Mouse (Mus musculus) activated CD4-positive, CD25-positive, alpha-beta regulatory T cell, adult 4 months (primary cell): ENCODE results near the gene Exoc4. TPM values are rescaled to one million over a fixed set of nuclear protein-coding genes. Genes with fewer than 3 reads are reported as not detected.

Experiments
- ATAC-seq: one replicate; pipeline ENCODE4 v1.8.0; 2017
- polyA plus RNA-seq, 2 experiments: library from polyadenylated mRNA; unstranded; fragments of 100-300 nt; shearing (Covaris generic); gene quantifications; one replicate each; pipeline ENCODE4 v1.2.1; 2017

Exoc4 gene
- polyA plus RNA-seq = 10 to 100 TPM; 48.1 to 58.9 TPM

DNA sequence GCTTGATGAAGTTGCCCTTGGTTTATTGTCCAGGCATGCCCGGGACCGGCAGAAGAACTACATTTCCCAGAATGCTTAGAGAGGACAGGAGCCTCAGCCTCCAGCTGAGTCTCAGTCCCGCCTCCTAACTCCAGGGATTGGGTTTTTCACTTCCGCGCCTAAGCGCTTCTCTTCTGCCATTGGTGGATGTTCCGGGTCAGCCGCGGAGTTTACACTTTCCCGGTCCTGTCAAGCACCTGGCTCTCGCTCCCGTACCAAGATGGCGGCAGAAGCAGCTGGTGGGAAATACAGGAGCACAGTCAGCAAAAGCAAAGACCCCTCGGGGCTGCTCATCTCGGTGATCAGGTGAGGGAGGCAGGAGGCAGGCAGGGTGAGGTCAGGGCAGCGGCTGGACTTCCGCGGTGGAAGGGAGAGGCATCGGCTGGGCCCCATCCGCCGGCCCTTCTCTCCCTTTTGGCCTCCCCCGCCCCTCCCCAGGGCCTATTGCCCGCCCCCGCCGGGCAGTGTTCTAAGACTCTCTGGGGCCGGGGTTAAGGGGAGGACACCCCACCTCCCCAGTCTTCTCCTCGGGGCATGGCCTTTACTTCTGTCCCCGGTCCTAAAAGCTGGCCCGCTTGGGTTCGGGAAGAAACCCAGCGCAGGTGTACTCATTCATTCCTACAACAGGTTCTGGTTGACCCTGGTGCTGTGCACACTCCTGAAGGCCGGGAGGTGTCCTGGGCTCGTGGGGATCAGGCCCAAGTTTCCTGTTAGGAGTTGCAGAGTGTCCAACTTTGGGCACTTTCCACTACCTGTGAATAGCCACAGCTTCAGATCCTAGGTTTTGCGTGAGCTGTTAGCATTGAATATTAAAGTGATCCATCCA is at the start of gene Exoc4:
Gene Exoc4, plus strand, starts transcription at position 192 of the 865 bp plus-strand sequence.
- ATAC-seq = peak; percentile 100

DNA sequence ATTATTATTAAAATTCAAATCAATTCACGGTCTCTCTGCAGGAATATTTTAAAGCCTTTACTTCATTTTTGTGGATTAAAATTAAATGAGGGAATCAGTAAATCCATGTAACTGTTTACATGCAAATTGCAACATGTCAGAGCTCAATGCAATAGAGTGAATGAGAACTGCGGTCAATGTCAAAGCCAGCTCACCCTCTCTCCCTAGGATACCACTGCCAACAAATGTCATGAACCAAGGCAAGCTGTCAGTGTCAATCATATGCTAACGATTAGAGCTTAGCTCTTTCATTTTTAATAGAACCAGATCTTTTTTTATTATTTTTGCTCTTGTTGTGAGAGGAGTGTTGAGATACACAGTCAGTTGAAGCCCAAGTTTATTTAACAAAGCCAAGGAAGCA is 30.1 kb upstream of the Exoc4 start:
- ATAC-seq = no peak

DNA sequence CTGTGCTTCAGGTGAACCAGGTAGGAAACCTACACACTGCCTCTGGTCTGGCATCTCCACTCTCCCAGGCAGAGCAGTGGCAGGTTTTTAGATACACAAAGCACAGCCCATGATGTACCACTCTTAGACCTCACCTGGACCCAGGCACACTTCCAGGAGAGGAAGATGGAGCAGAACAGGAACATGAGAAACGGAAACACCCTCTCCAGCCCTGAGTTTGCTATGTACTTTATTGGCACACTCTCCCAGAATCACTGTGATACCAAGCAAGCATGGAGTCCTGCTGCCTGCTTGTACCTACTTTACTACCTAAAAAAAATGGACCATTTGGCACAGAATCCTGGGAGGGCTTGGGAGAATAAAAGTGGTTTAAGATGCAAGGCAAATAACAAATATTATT is 22.2 kb upstream of the Exoc4 start:
- no peak for ATAC-seq

DNA sequence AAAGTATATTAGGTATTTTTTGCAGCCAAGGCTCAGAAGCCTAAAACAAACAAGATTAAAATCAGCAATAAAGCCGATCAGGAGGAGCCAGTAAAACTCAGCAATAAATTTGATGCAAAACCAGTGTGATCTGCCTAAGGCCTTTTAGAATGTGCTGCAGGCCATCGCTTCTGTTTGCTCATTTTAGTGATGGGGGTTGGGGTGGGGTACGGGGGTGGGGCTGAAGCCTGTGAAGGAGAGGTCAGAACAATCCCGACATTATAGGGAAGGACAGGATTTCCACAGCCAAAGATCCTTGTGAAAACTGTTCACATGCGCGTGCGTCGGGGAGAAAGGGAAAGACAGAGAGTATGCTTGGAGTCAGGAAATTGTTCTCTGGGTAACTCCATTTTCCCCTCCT is 21.5 kb upstream of the Exoc4 start:
- ATAC-seq = no peak

DNA sequence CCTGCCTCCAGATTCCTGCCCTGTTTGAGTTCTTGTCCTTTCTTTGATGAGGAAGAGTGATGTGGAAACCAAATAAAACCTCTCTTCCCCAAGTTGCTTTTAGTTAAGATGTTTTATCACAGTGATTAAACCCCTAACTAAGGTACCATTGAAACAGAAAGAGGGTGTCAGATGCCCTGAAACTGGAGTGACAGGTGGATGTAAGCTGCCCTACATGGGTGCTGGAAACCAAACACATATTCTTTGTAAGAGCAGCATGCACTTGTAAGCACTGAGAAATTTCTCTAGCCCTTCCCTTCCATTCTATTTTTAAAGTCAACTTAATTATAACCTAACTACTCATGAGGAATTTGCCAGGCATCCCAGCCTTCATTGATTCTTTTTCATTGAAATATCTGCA is 7.6 kb upstream of the Exoc4 start:
- no peak for ATAC-seq

DNA sequence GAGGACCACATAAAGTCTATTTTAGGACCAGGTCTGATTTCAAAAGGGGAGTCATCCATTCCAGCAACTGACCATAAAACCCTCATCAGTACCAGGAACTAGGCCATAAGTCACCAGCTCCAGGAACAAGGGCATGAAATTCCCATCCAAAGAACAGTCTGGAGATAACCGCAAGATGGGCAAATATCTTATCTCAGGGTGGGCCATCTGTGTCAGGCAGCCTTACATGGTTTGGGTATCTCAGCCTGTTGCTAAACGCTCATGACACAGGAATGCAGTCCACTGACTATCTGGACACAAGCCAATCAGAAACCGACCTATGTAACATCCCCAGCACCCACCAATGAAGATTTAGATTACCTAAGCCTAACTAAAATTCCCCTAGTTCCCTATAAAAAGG is 4.3 kb upstream of the Exoc4 start:
- no peak for ATAC-seq

DNA sequence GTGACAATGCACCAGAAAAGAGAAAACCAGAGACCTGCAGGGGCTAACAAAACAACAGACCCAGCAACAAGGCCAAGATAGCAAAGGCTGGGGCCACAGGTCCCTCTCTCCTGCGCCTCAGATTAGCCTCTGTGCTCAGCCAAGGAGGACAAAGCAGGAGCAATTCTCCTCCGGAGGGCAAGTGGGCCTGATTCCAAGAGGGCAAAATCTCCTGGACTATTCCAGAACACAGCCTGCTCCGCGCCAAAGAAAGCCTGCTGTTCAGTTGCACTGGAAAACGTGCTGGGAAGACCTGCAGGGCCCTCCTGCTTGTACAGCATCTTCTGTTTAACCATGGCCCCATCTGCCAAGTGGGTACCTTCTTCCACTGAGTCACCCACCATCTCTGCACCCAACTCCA is 1.7 kb upstream of the Exoc4 start:
- ATAC-seq = no peak

DNA sequence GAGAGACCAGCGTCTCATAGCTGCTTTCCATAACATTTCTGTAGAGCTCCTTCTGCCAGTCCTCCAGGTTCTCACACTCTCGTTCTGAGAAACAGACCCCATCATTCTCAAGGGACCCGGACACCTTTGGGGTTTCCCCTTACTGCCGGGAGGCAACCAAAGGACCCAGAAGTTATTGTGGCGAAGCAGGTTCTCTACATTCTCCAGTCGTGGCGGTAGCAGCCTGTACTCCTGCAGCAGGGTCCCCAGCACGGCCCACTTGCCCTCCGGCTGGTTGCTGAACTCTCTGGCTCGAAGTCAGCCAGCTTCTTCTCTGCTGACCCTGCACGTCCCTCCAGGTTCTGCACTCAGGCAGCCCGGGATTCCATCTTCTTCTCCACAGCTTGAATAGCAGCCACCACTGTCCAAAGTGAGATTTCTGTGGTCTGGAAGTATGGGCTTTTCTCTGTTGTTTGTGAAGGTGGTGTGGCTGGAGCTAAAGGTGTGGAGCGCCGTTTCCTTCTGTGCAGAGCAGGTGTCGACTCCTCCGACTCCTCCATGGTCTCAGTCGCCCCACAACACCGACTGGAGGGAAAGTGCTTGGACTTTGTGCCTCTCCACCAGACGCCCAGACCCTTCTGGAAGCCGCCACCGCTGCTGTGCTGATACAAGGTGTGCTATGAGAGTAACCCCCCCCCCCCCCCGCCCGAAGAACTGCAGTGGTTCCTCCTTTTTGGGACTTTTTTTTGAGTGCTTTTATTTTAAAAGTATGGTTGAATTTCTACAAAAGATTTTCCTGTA is 1.1 kb upstream of the Exoc4 start:
- no peak for ATAC-seq

DNA sequence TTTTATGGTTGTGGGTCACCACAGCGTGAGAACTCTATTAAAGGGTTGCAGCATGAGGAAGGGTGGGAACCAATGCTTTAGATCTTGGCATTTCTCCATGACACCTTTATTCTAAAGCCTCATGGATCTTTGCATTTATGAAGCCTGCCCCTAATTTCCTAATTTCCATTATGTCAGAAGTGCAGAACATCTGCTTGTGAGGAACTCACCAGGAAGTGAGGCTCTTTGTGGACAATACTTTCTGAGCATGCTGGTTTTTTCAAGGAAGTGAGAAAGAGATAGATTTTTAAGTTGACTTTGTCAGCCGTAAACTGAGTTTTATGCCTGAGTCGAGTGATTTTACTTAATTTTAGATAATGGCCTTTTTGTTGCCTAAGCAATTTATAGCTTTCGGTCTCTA is 7.8 kb downstream of the Exoc4 start:
- ATAC-seq = no peak

DNA sequence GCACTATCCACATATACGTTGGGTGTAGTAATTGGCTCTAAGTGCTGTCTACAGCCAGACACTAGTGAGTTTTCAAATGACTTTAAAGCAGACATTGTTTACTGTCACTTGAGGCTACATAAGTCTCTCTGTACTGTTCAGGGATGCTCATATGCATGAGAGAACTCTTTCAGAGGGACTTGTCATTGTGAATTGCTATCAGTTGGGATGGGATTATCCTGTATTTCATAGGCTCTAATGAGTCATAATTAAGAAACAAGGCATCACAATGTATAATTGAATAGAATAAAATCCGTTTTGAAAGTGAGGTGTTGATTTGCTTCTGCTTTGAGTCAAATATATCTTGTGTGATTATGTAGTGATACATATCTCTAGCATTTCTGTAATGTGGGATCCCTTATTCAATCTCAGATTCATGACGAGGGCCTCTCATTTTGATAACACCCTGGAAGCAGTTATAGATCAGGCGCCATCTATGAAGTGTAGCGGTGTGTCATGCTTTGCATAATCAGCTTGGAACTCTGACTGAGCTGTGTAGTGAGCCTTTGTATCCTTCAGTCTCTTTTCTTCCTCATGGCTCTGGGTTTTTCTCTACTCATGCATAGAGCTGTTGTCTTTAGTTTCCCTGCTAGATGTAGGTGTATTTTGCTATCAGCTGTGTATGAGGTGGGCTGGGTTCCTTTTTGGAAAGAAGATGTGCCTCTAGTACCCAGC is 8.3 kb downstream of the Exoc4 start:
- ATAC-seq = no peak

DNA sequence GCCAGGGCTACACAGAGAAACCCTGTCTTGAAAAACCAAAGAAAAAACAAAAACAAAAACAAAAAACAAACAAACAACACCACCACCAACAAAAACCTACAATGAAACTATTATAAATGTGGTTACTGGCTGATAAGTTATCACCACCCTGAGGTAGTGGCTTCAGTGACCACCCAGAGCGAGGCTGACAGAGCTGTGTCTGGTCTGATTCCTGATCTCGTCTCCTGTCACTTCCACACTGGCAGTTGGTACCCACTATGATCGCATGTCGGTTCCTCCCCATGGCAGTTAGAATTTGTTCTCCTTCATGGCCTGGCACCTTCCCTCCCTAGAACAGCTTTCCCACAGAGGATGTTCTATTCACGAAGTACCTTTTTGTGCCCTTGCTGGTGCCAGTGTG is 11.0 kb downstream of the Exoc4 start:
- no peak for ATAC-seq

DNA sequence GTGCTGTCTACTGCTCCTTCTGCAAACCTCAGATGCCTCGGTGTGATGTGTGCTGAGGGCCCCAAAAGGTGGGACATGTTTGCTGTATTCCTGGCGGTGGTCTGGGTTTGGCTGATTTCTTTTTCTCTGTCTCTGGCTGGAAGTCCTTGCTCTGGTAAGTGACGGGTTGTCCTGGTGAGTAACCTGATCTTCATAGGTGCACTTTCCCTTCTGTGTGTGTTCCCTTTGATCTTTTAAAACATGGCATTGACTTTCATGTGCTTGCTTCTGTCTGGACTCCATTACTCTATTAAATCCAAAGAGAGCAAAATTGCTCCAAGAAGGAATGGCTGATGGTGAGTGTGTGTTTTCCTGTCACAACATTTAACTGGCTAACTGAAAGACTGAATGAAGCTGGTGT is 12.7 kb downstream of the Exoc4 start:
- ATAC-seq = no peak

DNA sequence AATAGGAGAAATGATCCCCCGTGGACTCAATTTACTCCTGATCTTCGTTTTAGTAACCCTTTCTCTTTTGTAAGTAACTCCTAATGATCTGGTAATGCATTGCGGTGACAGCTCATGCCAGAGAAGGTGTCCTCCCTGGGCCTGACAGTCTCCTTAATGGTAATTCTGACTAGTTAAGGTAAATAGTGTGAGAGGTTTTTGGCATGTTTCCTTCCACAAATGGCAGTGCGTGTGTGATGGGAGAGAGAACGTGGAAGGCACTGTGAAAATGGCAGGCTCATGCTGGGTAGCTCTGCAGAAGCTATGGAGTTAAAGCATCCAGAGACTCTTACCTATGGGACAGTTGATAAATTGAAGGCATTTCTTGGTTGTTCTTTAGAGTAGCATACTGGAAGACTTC is 15.1 kb downstream of the Exoc4 start:
- no peak for ATAC-seq

DNA sequence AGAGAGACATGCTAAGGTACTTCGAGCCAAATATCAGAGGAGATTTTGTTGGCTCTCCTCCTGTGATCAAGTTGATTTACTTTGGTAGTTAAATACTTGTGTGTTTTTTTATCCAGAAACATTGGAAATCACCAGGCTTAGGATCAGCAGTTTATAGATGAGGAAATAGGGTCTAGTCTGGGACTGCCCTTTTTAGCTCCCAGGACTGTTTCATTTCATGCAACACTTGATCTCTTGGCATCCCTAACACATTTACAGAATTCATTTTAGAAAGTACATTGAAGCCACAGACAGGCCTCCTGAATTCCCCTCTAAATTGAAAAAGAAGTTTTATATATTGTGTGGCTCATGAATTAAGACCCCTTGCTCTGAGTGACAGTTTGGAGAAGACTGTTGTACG is 15.5 kb downstream of the Exoc4 start:
- no peak for ATAC-seq

DNA sequence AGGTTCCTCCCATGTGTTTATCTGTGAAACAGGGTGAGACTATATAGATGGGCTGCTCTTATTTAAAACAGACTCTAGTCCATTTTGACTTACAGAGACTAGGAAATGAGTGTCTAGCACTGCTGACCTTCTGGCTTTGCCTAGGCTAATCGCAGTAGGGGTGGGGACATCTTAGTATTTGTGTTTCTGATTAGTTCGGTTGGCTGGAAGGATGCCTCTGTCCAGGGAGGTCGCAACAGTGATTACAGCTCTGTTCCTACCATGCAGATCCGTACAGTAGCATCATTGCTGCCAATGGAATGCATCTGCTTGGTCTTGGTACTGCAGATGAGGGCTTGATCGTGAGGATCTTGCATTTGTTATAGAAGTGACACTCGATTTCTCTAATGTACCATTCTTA is 18.7 kb downstream of the Exoc4 start:
- no peak for ATAC-seq

DNA sequence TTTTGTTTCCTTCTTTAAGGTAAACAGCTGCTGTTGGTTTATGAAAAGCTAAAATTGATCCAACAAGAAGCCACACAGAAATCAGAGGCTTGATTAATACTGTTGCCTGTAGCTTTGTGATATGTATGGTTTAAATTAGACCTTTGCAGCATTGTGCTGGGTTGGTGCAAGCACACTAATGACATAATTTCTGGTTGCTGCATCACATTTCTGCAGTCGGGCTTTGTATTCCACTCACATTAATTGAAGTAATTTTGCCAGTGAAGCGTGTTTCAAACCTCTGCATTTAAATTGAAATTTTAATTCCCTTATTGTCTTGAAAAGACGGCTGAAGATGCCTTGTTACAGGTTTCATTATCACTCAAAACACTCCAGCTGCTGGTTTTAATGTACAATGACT is 34.6 kb downstream of the Exoc4 start:
- no peak for ATAC-seq

DNA sequence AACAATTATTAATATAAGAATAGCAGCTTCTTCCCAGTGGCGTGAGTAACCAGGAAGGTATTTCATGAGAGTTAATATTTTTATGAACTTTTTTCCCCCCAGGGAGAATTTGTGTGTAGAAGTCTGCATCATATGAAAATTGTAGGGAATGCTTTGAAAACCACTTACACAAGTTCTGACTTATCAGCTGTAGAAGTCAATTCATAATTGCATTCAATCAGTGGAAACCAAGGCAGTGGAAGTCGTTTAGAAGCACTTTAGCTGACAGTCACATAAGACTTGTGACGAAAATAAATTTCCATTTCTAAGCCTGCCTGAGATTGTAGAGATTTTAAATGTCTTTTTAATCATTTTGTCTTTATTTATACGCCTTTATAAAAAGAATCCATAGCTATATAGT is 35.1 kb downstream of the Exoc4 start:
- ATAC-seq = no peak

DNA sequence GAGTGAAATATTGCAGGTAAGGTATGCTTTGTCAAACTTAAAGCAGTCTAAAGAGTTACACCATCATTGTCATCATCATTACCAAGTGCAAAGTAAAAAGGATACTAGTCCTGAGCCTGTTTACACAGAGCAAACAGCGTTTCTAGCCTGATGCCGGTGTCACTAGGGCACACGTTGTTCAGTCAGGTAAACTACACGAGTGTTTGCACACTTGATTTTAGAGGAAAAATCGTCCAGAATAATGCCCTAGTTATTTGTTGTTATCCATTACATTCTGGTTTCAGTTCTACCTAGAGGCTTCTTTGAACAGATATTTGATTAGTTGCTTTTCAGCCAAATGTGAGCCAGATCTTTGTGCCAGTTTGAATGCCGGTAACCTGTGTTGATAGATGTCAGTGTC is 37.5 kb downstream of the Exoc4 start:
- no peak for ATAC-seq

DNA sequence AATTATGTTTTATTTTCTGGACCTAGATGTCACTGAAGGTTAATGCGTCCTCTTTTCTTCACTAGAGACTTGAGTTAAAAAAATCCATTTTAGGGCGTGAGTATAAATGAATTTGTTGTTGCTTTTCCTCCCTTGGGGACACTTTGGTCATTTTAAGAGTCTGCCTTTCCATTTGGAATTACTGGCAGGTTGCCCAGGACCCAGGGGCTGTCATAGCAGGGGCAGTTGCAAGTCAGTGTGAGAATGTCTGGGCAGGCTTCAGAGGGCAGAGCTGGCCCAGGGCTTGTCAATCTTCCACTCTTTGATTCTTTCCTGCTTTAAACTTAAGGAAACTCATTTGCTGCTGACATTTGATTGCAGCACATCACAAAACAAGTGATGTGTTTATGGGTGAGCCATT is 45.7 kb downstream of the Exoc4 start:
- ATAC-seq = no peak

DNA sequence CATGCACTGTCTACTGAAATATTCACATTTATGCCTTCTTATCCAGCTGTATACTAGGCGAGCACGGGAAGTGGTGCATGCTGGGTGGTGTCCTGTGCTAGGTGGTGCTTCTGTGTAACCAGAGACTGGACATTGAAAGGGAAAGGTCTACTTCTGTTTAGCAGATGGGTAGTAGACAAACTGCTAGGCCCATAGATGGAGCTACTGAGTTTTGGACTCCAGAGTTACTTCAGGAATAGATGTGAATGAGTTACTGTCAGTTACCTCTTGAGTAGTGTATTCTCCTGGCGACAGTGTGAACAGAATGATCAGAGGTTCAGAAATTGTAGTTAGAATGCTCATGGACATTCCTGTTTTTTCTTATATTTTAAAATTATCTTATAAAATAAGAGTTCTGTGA is 48.7 kb downstream of the Exoc4 start:
- no peak for ATAC-seq

DNA sequence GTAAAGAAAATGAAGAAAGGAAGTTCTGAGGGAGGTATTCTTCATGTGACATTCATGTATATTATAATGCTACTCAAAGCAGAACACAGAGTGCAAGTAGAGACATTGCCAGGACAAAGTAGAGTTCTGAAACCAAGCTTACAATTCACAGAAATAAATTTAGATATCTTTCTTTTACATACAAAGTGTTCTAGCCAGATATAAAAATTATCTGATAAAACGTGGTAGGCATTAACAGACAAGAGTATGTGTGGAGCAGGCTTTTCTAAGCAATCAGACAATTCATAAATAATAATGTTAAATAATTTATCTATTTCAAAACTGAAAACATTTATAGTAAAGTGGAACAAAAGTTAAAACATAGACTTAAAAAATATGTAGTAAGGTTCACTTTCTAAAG is 49.9 kb downstream of the Exoc4 start:
- no peak for ATAC-seq

DNA sequence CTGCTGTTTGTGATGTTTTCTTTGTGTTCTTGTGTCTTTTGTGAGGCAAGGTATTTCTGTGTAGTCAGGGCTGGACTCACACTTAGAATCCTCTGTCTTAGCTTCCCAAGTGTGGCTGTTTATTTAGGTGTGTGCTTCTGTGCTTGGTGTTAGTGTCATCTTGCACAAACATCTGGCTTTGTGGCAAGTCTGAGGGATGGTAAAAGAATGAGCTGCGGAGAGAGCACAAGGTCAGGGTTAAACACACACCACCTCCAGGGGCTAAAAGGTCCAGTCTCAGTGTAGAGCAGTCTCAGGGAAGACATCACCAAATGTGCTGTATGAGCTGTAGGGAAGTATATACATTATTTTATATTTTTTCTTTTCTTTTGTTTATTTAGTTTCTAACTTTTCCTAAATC is 57.1 kb downstream of the Exoc4 start:
- ATAC-seq = no peak

DNA sequence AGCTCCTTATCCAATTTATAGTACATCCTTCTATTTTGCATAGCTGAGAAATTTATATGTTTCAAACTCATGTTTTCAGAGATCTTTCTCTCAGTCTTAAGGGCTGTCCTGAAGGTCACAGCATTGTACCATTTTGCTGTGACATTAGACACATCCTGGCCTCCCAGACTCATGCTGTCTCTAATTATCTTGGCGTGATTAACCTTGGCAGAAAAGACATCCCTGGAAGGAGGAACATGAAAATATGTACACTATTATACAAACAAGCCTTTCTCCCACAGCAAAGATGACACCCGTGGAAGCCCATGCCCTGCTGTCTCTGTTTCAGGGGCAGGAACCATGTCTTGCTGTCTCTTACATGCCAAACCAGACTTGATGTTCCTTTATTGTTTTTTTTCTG is 59.8 kb downstream of the Exoc4 start:
- ATAC-seq = no peak

DNA sequence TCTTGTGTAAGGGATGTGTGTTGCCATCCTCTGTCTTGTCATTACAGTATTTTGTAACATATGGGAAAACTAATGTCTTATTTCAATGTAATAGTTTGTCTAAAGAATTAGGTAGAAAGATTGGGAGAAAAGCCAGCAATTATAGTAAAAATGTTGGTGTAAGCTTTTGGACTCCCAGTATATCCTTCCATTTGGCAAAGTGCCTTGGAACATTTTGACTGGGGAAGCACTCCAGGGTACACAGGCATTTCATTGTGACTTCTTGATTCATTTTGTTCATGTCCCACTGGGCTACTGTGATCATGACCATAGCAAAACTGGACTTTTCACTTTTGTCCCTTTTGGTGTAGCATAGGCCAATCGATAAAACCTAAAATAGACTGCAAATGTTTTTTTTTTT is 61.6 kb downstream of the Exoc4 start:
- ATAC-seq = no peak
